In the genomic region with DNA sequence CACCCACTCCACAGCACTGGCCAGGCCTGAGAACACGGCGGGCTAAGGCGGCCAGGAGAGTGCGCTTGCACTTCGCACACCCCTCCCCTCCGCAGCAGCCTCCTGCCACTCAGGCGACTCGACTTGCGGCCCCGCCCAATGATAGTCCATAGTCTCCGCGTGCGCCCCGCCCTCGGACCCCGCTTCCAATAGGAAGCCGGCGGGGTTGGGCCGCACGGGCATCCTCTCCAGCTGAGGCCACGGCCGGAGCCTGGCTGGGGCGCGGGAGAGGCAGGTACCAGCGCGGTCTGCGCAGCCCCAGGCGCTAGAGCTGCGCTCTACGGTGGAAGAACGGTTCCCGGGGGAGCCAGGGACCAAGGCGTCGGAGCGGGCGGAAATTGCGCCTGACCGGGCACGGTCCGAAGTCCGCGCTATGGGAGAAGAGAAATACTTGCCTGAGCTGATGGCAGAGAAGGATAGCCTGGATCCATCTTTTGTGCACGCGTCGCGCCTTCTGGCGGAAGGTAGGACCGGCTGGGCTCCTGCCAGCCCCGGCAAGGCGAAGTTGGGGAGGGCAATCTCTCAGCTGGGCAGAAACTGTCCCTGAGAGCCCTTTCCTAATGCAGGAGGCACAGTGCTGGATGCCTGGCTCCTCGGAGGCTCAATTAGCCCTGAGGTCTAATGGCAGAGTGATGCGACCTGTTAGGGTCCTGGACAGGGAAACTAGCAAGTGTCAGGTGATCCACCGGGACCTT, we compare ENCODE assay signal across 9 mouse cellular contexts. TPM values are rescaled to one million over a fixed set of nuclear protein-coding genes. Genes with fewer than 3 reads are reported as not detected.
DNase-seq lines count a peak whose midpoint lies in the region; ATAC-seq and TF ChIP-seq lines count a peak whose summit lies in the region.
"Had no signal": no experiment of that assay in that cellular context is flagged by ENCODE, and none has a peak within 500 bp of the region (broad histone marks: within the 10 kb centered on the region; RNA-seq: fewer than 3 reads in every experiment).

A gene (plus strand): TSS at position 209 of the 734 bp plus-strand sequence.

- TF ChIP-seq POLR2A in lung, adult 2 months (IDR thresholded peaks at IDR 0.05; ENCODE audit: borderline replicate concordance, extremely low read depth, low read depth, low read length) = no peak

- H3K27me3 ChIP-seq in embryonic facial prominence, embryonic 13.5 days = peaks cover 23% of the 10 kb centered on the region
- peaks cover 6% of the 10 kb centered on the region; the same call in 1 of the 2 replicates for H3K27me3 ChIP-seq in heart, embryonic 11.5 days (ENCODE audit: control insufficient read depth, insufficient read depth, low read length)
- H3K27me3 ChIP-seq in kidney, embryonic 14.5 days (ENCODE audit: control insufficient read depth, insufficient read depth, low read length) = 0 out of 2 replicates have a peak, but pooled peaks cover 3% of the 10 kb centered on the region
- peaks cover 3% of the 10 kb centered on the region; the same call in 1 of the 2 replicates for H3K27me3 ChIP-seq in limb, embryonic 11.5 days (ENCODE audit: control insufficient read depth, insufficient read depth, low read length)
- no peaks in the 10 kb centered on the region for H3K27me3 ChIP-seq in midbrain, embryonic 15.5 days (replicated peaks)

- no peak for TF ChIP-seq CTCF in lung, adult 2 months (IDR thresholded peaks at IDR 0.05; ENCODE audit: insufficient read depth, low read length)

- H3K36me3 ChIP-seq in embryonic facial prominence, embryonic 13.5 days = no peaks in the 10 kb centered on the region
- H3K36me3 ChIP-seq in heart, embryonic 11.5 days (ENCODE audit: control insufficient read depth, insufficient read depth, low read length) = no peaks in the 10 kb centered on the region
- H3K36me3 ChIP-seq in kidney, embryonic 14.5 days (ENCODE audit: control insufficient read depth, insufficient read depth, low read length) = no peaks in the 10 kb centered on the region
- no peaks in the 10 kb centered on the region for H3K36me3 ChIP-seq in limb, embryonic 11.5 days (ENCODE audit: control insufficient read depth, insufficient read depth, low read length)
- H3K36me3 ChIP-seq in midbrain, embryonic 15.5 days (replicated peaks) = no peaks in the 10 kb centered on the region

- H3K4me1 ChIP-seq in lung, adult 2 months (ENCODE audit: control insufficient read depth, insufficient read depth, low read length) = no peaks in the 10 kb centered on the region
- H3K4me1 ChIP-seq in embryonic facial prominence, embryonic 13.5 days = peaks cover 7% of the 10 kb centered on the region
- no peaks in the 10 kb centered on the region for H3K4me1 ChIP-seq in heart, embryonic 11.5 days (ENCODE audit: control insufficient read depth, insufficient read depth, low read length)
- H3K4me1 ChIP-seq in kidney, embryonic 14.5 days (ENCODE audit: control insufficient read depth, insufficient read depth, low read length) = no peaks in the 10 kb centered on the region
- H3K4me1 ChIP-seq in limb, embryonic 11.5 days (ENCODE audit: control insufficient read depth, insufficient read depth, low read length) = no peaks in the 10 kb centered on the region
- H3K4me1 ChIP-seq in midbrain, embryonic 15.5 days = peaks cover 13% of the 10 kb centered on the region; the same call in 1 of the 2 replicates

- H3K9ac ChIP-seq in embryonic facial prominence, embryonic 13.5 days = peak within 1 kb of the TSS; percentile 67
- 0 out of 2 replicates have a peak within 1 kb of the TSS, but pooled peaks have one; percentile 22 for H3K9ac ChIP-seq in heart, embryonic 11.5 days (ENCODE audit: low read depth, low read length)
- peak within 1 kb of the TSS; percentile 42; the same call in 1 of the 2 replicates for H3K9ac ChIP-seq in kidney, embryonic 14.5 days (ENCODE audit: low read depth, low read length)
- peak within 1 kb of the TSS; percentile 50 for H3K9ac ChIP-seq in limb, embryonic 11.5 days (ENCODE audit: low read length)
- peak within 1 kb of the TSS; percentile 76 for H3K9ac ChIP-seq in midbrain, embryonic 15.5 days

- H3K27ac ChIP-seq in embryonic facial prominence, embryonic 13.5 days = no peak within 1 kb of the TSS
- H3K27ac ChIP-seq in heart, embryonic 11.5 days (ENCODE audit: low read depth, low read length) = no peak within 1 kb of the TSS
- no peak within 1 kb of the TSS for H3K27ac ChIP-seq in kidney, embryonic 14.5 days (ENCODE audit: low read depth, low read length)
- no peak within 1 kb of the TSS for H3K27ac ChIP-seq in limb, embryonic 11.5 days (replicated peaks; ENCODE audit: low read depth, low read length)
- peak within 1 kb of the TSS; percentile 86 for H3K27ac ChIP-seq in midbrain, embryonic 15.5 days
- H3K27ac ChIP-seq: macrophage had no signal

- H3K4me3 ChIP-seq in lung, adult 2 months (replicated peaks; ENCODE audit: extremely low read depth, low read depth, low read length) = no peak within 1 kb of the TSS
- peak within 1 kb of the TSS; percentile 64 for H3K4me3 ChIP-seq in embryonic facial prominence, embryonic 13.5 days
- peak within 1 kb of the TSS; percentile 51 for H3K4me3 ChIP-seq in heart, embryonic 11.5 days (ENCODE audit: low read depth, low read length)
- peak within 1 kb of the TSS; percentile 49 for H3K4me3 ChIP-seq in kidney, embryonic 14.5 days (ENCODE audit: low read length)
- peak within 1 kb of the TSS; percentile 42 for H3K4me3 ChIP-seq in limb, embryonic 11.5 days (ENCODE audit: low read depth, low read length)
- peak within 1 kb of the TSS; percentile 77 for H3K4me3 ChIP-seq in midbrain, embryonic 15.5 days

- peak within 1 kb of the TSS; percentile 92 for H3K4me2 ChIP-seq in embryonic facial prominence, embryonic 13.5 days
- peak within 1 kb of the TSS; percentile 86 for H3K4me2 ChIP-seq in heart, embryonic 11.5 days
- H3K4me2 ChIP-seq in kidney, embryonic 14.5 days (replicated peaks; ENCODE audit: low read depth, low read length) = peak within 1 kb of the TSS; percentile 79
- peak within 1 kb of the TSS; percentile 84 for H3K4me2 ChIP-seq in limb, embryonic 11.5 days (ENCODE audit: low read depth, severe bottlenecking)
- peak within 1 kb of the TSS; percentile 77 for H3K4me2 ChIP-seq in midbrain, embryonic 15.5 days

- no peaks in the 10 kb centered on the region for H3K9me3 ChIP-seq in embryonic facial prominence, embryonic 13.5 days
- H3K9me3 ChIP-seq in heart, embryonic 11.5 days (replicated peaks; ENCODE audit: control insufficient read depth, low read length) = no peaks in the 10 kb centered on the region
- H3K9me3 ChIP-seq in kidney, embryonic 14.5 days (ENCODE audit: control insufficient read depth, low read length) = no peaks in the 10 kb centered on the region
- H3K9me3 ChIP-seq in limb, embryonic 11.5 days (ENCODE audit: control insufficient read depth, low read length) = no peaks in the 10 kb centered on the region
- H3K9me3 ChIP-seq in midbrain, embryonic 15.5 days = no peaks in the 10 kb centered on the region

- DNase-seq in lung, adult 18-20 months = peak; percentile 22 to 28
- DNase-seq in lung, adult 2 months = no peak
- DNase-seq in limb, embryonic 11.5 days (ENCODE audit: low spot score) = peak; percentile 91
- DNase-seq in telencephalon, adult 2 months (ENCODE audit: low read depth, low spot score) = peak; percentile 82

- ATAC-seq in embryonic facial prominence, embryonic 13.5 days (ENCODE audit: insufficient number of reproducible peaks, insufficient read depth, low FRiP score, low TSS enrichment, low read depth) = peak; percentile 98
- ATAC-seq in heart, embryonic 11.5 days (replicated peaks; ENCODE audit: insufficient number of reproducible peaks, low FRiP score, low TSS enrichment) = peak; percentile 99
- ATAC-seq in kidney, embryonic 14.5 days (ENCODE audit: low FRiP score, low TSS enrichment) = peak; percentile 100
- peak; percentile 100 for ATAC-seq in limb, embryonic 11.5 days (ENCODE audit: insufficient number of reproducible peaks, low FRiP score, low TSS enrichment, low read depth)
- peak; percentile 99 for ATAC-seq in midbrain, embryonic 15.5 days (replicated peaks)

- WGBS in lung, adult 2 months = 2% methylated on average over 52 of the region's 53 CpGs
- under 1% methylated on average over 53 of the region's 53 CpGs for WGBS in embryonic facial prominence, embryonic 13.5 days
- WGBS in heart, embryonic 11.5 days (ENCODE audit: insufficient replicate concordance) = under 1% methylated on average over 52 of the region's 53 CpGs
- WGBS in kidney, embryonic 14.5 days = under 1% methylated on average over 46 of the region's 53 CpGs
- under 1% methylated on average over 52 of the region's 53 CpGs for WGBS in limb, embryonic 11.5 days
- WGBS in midbrain, embryonic 15.5 days = under 1% methylated on average over 53 of the region's 53 CpGs

RNA-seq across cellular contexts. Expression of the gene that starts here (rescaled TPM):
- not detected in 2 replicates for polyA plus RNA-seq in lung, adult 2 months (2012; rRNA removed)
- 5.9 and 8.8 TPM in 2 replicates for polyA plus RNA-seq in embryonic facial prominence, embryonic 13.5 days (2015; fragmentation: Nextera tagmentation; extraction: Ambion mirVana)
- polyA plus RNA-seq in heart, embryonic 11.5 days (2014; fragmentation: Nextera tagmentation; extraction: Ambion mirVana) = 0.96 and 1.0 TPM in 2 replicates
- polyA plus RNA-seq in kidney, embryonic 14.5 days (2014; fragmentation: Nextera tagmentation; extraction: Ambion mirVana) = 2.6 and 2.7 TPM in 2 replicates
- 1.9 and 2.3 TPM in 2 replicates for polyA plus RNA-seq in limb, embryonic 11.5 days (2014; fragmentation: Nextera tagmentation; extraction: Ambion mirVana)
- polyA plus RNA-seq in midbrain, embryonic 15.5 days (2015; fragmentation: Nextera tagmentation; extraction: Ambion mirVana) = 52.0 and 56.8 TPM in 2 replicates
- polyA plus RNA-seq: macrophage had no signal

Comparison
In these comparisons a context has a peak if more than half of its experiments do, and no peak if none do; other contexts are left out.
1. H3K9ac ChIP-seq: peak in every context shown above with its lines; median percentile 76 in midbrain, embryonic 15.5 days; 67 in embryonic facial prominence, embryonic 13.5 days; 50 in limb, embryonic 11.5 days; 42 in kidney, embryonic 14.5 days; 22 in heart, embryonic 11.5 days.